Mouse (Mus musculus) left cerebral cortex, adult 9 months (tissue): ENCODE measurements around the gene Slc2a10.
"Not testable (repeated sequence)": the region's sequence is repeated elsewhere in the genome, so short reads cannot be mapped to it uniquely, and the experiment has no call there.

Experiments
- DNase-seq, 2 experiments: peaks; one replicate each; pipeline ENCODE4 v3.0.0; 2022; ENCODE audit warnings: low spot score in 2 of 2

Slc2a10 gene

GRCm38 (mm10) chr2:165509686-165510085 is 6.1 kb downstream of the Slc2a10 start:
- DNase-seq: no peak

GRCm38 (mm10) chr2:165510466-165510865 is 6.9 kb downstream of the Slc2a10 start:
- peak in 1 of 2 experiments; percentile 29 for DNase-seq

GRCm38 (mm10) chr2:165510914-165511458 is 7.4 kb downstream of the Slc2a10 start:
- not testable (repeated sequence) for DNase-seq

- DNase-seq: not testable (repeated sequence)
Observed at GRCm38 (mm10) chr2:165511530-165511929, 7.9 kb downstream of the Slc2a10 start.

GRCm38 (mm10) chr2:165512426-165512825 is 8.8 kb downstream of the Slc2a10 start:
- DNase-seq: no peak

- DNase-seq: no peak
Observed at GRCm38 (mm10) chr2:165512870-165513600, 9.4 kb downstream of the Slc2a10 start.

- no peak for DNase-seq
Observed at GRCm38 (mm10) chr2:165515178-165515728, 11.7 kb downstream of the Slc2a10 start.

GRCm38 (mm10) chr2:165525609-165526008 is 22.0 kb downstream of the Slc2a10 start:
- no peak for DNase-seq

- DNase-seq: peak in 1 of 2 experiments; percentile 49
Observed at GRCm38 (mm10) chr2:165529106-165529505, 25.5 kb downstream of the Slc2a10 start.

GRCm38 (mm10) chr2:165533789-165534188 is 30.2 kb downstream of the Slc2a10 start:
- no peak for DNase-seq

GRCm38 (mm10) chr2:165540975-165541374 is 37.4 kb downstream of the Slc2a10 start:
- no peak for DNase-seq

GRCm38 (mm10) chr2:165542939-165543669 is 39.5 kb downstream of the Slc2a10 start:
- DNase-seq: no peak

- DNase-seq: no peak
Observed at GRCm38 (mm10) chr2:165543670-165544016, 40.1 kb downstream of the Slc2a10 start.

- no peak for DNase-seq
Observed at GRCm38 (mm10) chr2:165545687-165546086, 42.1 kb downstream of the Slc2a10 start.

- DNase-seq: no peak
Observed at GRCm38 (mm10) chr2:165546341-165546740, 42.8 kb downstream of the Slc2a10 start.

- DNase-seq: peak in 1 of 2 experiments; percentile 12
Observed at GRCm38 (mm10) chr2:165547410-165547809, 43.8 kb downstream of the Slc2a10 start.

- no peak for DNase-seq
Observed at GRCm38 (mm10) chr2:165548627-165549026, 45.0 kb downstream of the Slc2a10 start.

GRCm38 (mm10) chr2:165550410-165550809 is 46.8 kb downstream of the Slc2a10 start:
- not testable (repeated sequence) for DNase-seq

- no peak for DNase-seq
Observed at GRCm38 (mm10) chr2:165554066-165554465, 50.5 kb downstream of the Slc2a10 start.

GRCm38 (mm10) chr2:165557278-165557677 is 53.7 kb downstream of the Slc2a10 start:
- DNase-seq: no peak

GRCm38 (mm10) chr2:165558916-165559315 is 55.3 kb downstream of the Slc2a10 start:
- DNase-seq: no peak

- DNase-seq: no peak
Observed at GRCm38 (mm10) chr2:165559506-165560235, 56.1 kb downstream of the Slc2a10 start.
